In the genomic region with DNA sequence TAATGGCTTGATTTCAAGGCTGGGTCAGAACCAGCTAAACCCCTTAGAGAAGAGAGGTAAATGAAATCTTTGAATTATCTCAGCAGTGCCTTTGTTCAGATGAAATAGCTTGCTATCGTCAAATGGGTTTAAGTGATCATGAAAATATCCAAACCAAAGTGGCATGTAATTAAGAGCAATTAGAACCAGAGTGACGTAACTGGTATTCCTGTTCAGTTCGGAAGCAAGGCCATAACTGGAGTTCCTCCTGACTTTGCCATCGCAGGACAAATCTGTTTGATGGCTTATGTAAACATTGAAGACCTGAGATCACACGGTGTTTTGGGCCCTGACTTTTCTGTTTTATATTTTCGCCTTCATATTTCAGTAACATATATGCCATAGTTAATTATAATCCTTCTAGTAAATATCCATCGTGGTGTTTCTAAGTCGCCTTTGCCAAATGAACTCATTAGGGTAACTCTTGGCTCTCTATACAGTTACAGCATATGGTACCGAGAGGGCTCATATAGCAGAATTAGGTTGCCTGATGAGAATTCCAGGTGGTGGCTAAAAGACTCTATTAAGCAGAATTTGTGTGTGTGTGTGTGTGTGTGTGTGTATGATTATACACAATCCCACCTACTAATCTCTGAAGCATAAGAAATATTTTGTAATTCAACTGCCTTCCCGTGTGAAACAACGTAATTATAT, we compare ENCODE assay signal across 27 mouse cellular contexts.
DNase-seq lines count a peak whose midpoint lies in the region; ATAC-seq lines count a peak whose summit lies in the region.
"Had no signal": no experiment of that assay in that cellular context is flagged by ENCODE, and none has a peak within 500 bp of the region (broad histone marks: within the 10 kb centered on the region; RNA-seq: fewer than 3 reads in every experiment).

No protein-coding gene starts in this region.

- peak; percentile 48; the same call in 1 of the 2 replicates for ATAC-seq in hindbrain, embryonic 15.5 days (ENCODE audit: low FRiP score, low read depth)
- ATAC-seq in hindbrain, embryonic 14.5 days (ENCODE audit: low FRiP score): no peak
- peak; percentile 47; the same call in 1 of the 2 replicates for ATAC-seq in neural tube, embryonic 13.5 days (ENCODE audit: low read depth)
- ATAC-seq in neural tube, embryonic 15.5 days (ENCODE audit: low FRiP score): no peak
- ATAC-seq: CD4-positive, CD25-positive, alpha-beta regulatory T cell, adult 4 months; inflammation-experienced regulatory T-cells, adult 6 months had no signal

- H3K36me3 ChIP-seq in hindbrain, embryonic 15.5 days: no peaks in the 10 kb centered on the region
- no peaks in the 10 kb centered on the region for H3K36me3 ChIP-seq in hindbrain, embryonic 14.5 days (replicated peaks; ENCODE audit: control insufficient read depth, insufficient read depth)
- no peaks in the 10 kb centered on the region for H3K36me3 ChIP-seq in neural tube, embryonic 13.5 days
- no peaks in the 10 kb centered on the region for H3K36me3 ChIP-seq in neural tube, embryonic 15.5 days
- H3K36me3 ChIP-seq: embryonic facial prominence, embryonic 13.5 days had no signal

- DNase-seq in cerebellum, postnatal 10 days: peak; percentile 38 to 40
- DNase-seq in cerebellum, adult 11 months: no peak
- DNase-seq in hindbrain, embryonic 14.5 days (ENCODE audit: low spot score): no peak
- DNase-seq in cerebellum, postnatal 36 days: peak; percentile 6 to 9
- DNase-seq: adrenal gland, postnatal 14 days; gastrocnemius, adult 2 months; gastrocnemius, postnatal 36 days; heart, adult 18-20 months; heart, postnatal 36 days; kidney, adult 11 months; kidney, postnatal 14 days; layer of hippocampus, adult 9-11 months; liver; lung, adult 2 months; lung, postnatal 10 days; right cerebral cortex, adult 18-20 months; thymus, adult 18-20 months; thymus, postnatal 36 days had no signal

- H3K27ac ChIP-seq in hindbrain, embryonic 15.5 days (replicated peaks): no peak overlapping the region
- H3K27ac ChIP-seq in hindbrain, embryonic 14.5 days: no peak overlapping the region
- H3K27ac ChIP-seq in neural tube, embryonic 13.5 days (replicated peaks): no peak overlapping the region
- H3K27ac ChIP-seq in neural tube, embryonic 15.5 days (replicated peaks): no peak overlapping the region
- H3K27ac ChIP-seq: embryonic facial prominence, embryonic 13.5 days; gastrocnemius, adult 2 months; liver, embryonic 14.5 days; stomach, postnatal 0 days had no signal

- H3K4me2 ChIP-seq in hindbrain, embryonic 15.5 days: no peak overlapping the region
- no peak overlapping the region for H3K4me2 ChIP-seq in hindbrain, embryonic 14.5 days (replicated peaks)
- H3K4me2 ChIP-seq in neural tube, embryonic 13.5 days: no peak overlapping the region
- no peak overlapping the region for H3K4me2 ChIP-seq in neural tube, embryonic 15.5 days
- H3K4me2 ChIP-seq: embryonic facial prominence, embryonic 13.5 days; heart, embryonic 11.5 days had no signal

- no peak overlapping the region for H3K9ac ChIP-seq in hindbrain, embryonic 15.5 days
- no peak overlapping the region for H3K9ac ChIP-seq in hindbrain, embryonic 14.5 days
- no peak overlapping the region for H3K9ac ChIP-seq in neural tube, embryonic 13.5 days
- H3K9ac ChIP-seq in neural tube, embryonic 15.5 days (replicated peaks): no peak overlapping the region
- H3K9ac ChIP-seq: embryonic facial prominence, embryonic 13.5 days; liver, embryonic 14.5 days had no signal

- 66% methylated on average over 11 of the region's 11 CpGs for WGBS in hindbrain, embryonic 15.5 days
- WGBS in hindbrain, embryonic 14.5 days: 77% methylated on average over 11 of the region's 11 CpGs
- 73% methylated on average over 11 of the region's 11 CpGs for WGBS in neural tube, embryonic 13.5 days
- 68% methylated on average over 11 of the region's 11 CpGs for WGBS in neural tube, embryonic 15.5 days

- H3K9me3 ChIP-seq in hindbrain, embryonic 15.5 days: no peaks in the 10 kb centered on the region
- no peaks in the 10 kb centered on the region for H3K9me3 ChIP-seq in hindbrain, embryonic 14.5 days (ENCODE audit: control insufficient read depth, low read length)
- H3K9me3 ChIP-seq in neural tube, embryonic 13.5 days: no peaks in the 10 kb centered on the region
- H3K9me3 ChIP-seq in neural tube, embryonic 15.5 days (replicated peaks): no peaks in the 10 kb centered on the region
- H3K9me3 ChIP-seq: embryonic facial prominence, embryonic 13.5 days had no signal

- H3K27me3 ChIP-seq in hindbrain, embryonic 15.5 days: no peaks in the 10 kb centered on the region
- no peaks in the 10 kb centered on the region for H3K27me3 ChIP-seq in hindbrain, embryonic 14.5 days (ENCODE audit: control insufficient read depth, insufficient read depth, low read length)
- H3K27me3 ChIP-seq in neural tube, embryonic 13.5 days: no peaks in the 10 kb centered on the region
- no peaks in the 10 kb centered on the region for H3K27me3 ChIP-seq in neural tube, embryonic 15.5 days (replicated peaks)
- H3K27me3 ChIP-seq: embryonic facial prominence, embryonic 13.5 days had no signal

- no peak overlapping the region for H3K4me3 ChIP-seq in hindbrain, embryonic 15.5 days
- no peak overlapping the region for H3K4me3 ChIP-seq in hindbrain, embryonic 14.5 days (replicated peaks; ENCODE audit: low read length)
- no peak overlapping the region for H3K4me3 ChIP-seq in neural tube, embryonic 13.5 days
- H3K4me3 ChIP-seq in neural tube, embryonic 15.5 days (replicated peaks): no peak overlapping the region
- H3K4me3 ChIP-seq: embryonic facial prominence, embryonic 13.5 days; gastrocnemius, adult 2 months had no signal

- H3K4me1 ChIP-seq in hindbrain, embryonic 15.5 days (replicated peaks): no peaks in the 10 kb centered on the region
- 0 out of 2 replicates have a peak, but pooled peaks cover 5% of the 10 kb centered on the region for H3K4me1 ChIP-seq in hindbrain, embryonic 14.5 days (replicated peaks; ENCODE audit: control insufficient read depth, insufficient read depth, low read length)
- H3K4me1 ChIP-seq in neural tube, embryonic 13.5 days (replicated peaks): peaks cover 9% of the 10 kb centered on the region
- peaks cover 5% of the 10 kb centered on the region; the same call in 1 of the 2 replicates for H3K4me1 ChIP-seq in neural tube, embryonic 15.5 days
- H3K4me1 ChIP-seq: embryonic facial prominence, embryonic 13.5 days had no signal

Comparison
In these comparisons a context has a peak if more than half of its experiments do, and no peak if none do; other contexts are left out.
1. DNase-seq: peak in cerebellum, postnatal 10 days (2 of 2) and cerebellum, postnatal 36 days (2 of 2); none in cerebellum, adult 11 months (single experiment) and hindbrain, embryonic 14.5 days (single experiment).
2. ATAC-seq: peak in hindbrain, embryonic 15.5 days (single experiment) and neural tube, embryonic 13.5 days (single experiment); none in hindbrain, embryonic 14.5 days (single experiment) and neural tube, embryonic 15.5 days (single experiment).